Mouse (Mus musculus) liver, embryonic 12.5 days (tissue): ENCODE results near the gene Usp21. TPM values are rescaled to one million over a fixed set of nuclear protein-coding genes. Genes with fewer than 3 reads are reported as not detected.

Experiments
- ATAC-seq: fragments of 200-750 bp; cut with Nextera tagmentation; 2 replicates; pipeline ENCODE4 v1.8.0; 2017; ENCODE audit warnings: moderate number of reproducible peaks, mild to moderate bottlenecking, moderate library complexity
- H3K27ac ChIP-seq: fragments of 300-500 bp; sonication (generic); 2 replicates; pipeline ENCODE4 v1.5.1; 2016; ENCODE audit warnings: mild to moderate bottlenecking
- H3K27me3 ChIP-seq: fragments of 300-500 bp; sonication (generic); replicated peaks from 2 replicates; pipeline ENCODE4 v1.6.1; 2016; ENCODE audit warnings: mild to moderate bottlenecking, moderate library complexity
- H3K36me3 ChIP-seq: fragments of 300-500 bp; sonication (generic); 2 replicates; pipeline ENCODE4 v1.6.1; 2016; ENCODE audit warnings: mild to moderate bottlenecking, moderate library complexity
- H3K4me1 ChIP-seq: fragments of 300-500 bp; sonication (generic); 2 replicates; pipeline ENCODE4 v1.6.1; 2016
- H3K4me2 ChIP-seq: fragments of 300-500 bp; sonication (generic); 2 replicates; pipeline ENCODE4 v1.6.1; 2016; ENCODE audit warnings: mild to moderate bottlenecking, moderate library complexity
- H3K4me3 ChIP-seq: fragments of 300-500 bp; sonication (generic); 2 replicates; pipeline ENCODE4 v1.5.1; 2016; ENCODE audit warnings: mild to moderate bottlenecking, moderate library complexity
- H3K9ac ChIP-seq: fragments of 300-500 bp; sonication (generic); 2 replicates; pipeline ENCODE4 v1.6.1; 2016; ENCODE audit warnings: mild to moderate bottlenecking, moderate library complexity
- H3K9me3 ChIP-seq: fragments of 300-500 bp; sonication (generic); replicated peaks from 2 replicates; pipeline ENCODE4 v1.6.1; 2016; ENCODE audit warnings: mild to moderate bottlenecking, moderate library complexity
- WGBS: fragments of 180-500 bp; shearing (Covaris S2); methylation state at CpG from one replicate; pipeline ENCODE4 v1.1.7; 2016; ENCODE audit not compliant: insufficient replicate concordance; 5-methylcytosine and 5-hydroxymethylcytosine counted together
- polyA plus RNA-seq: library from polyadenylated mRNA; unstranded; fragments of >200 nt; fragmentation: Nextera tagmentation; extraction: Ambion mirVana; gene quantifications from 2 replicates; pipeline ENCODE4 v1.2.1, GENCODE M21; 2016

Usp21 gene
- polyA plus RNA-seq, 1 experiment from 2014 or later: 36.2 TPM

- Histone ChIP-seq H3K4me3 (no peak overlapping the region), H3K27ac (peak overlapping the region; percentile 99), H3K9me3 (no peaks in the 10 kb centered on the region), H3K9ac (peak overlapping the region; percentile 95; the same call in 1 of the 2 replicates), H3K36me3 (peaks cover 68% of the 10 kb centered on the region), H3K27me3 (no peaks in the 10 kb centered on the region), H3K4me2 (peak overlapping the region; percentile 89), H3K4me1 (peaks cover 72% of the 10 kb centered on the region)
- WGBS: 78% methylated on average over 18 of the region's 18 CpGs
- ATAC-seq: no peak
Measured at GRCm38 (mm10) chr1:171283188-171284160, 4.3 kb downstream of the Usp21 start.

- Histone ChIP-seq H3K9ac (peak overlapping the region; percentile 95), H3K27ac (peak overlapping the region; percentile 99), H3K36me3 (peaks cover 76% of the 10 kb centered on the region), H3K4me1 (peaks cover 77% of the 10 kb centered on the region), H3K4me2 (peak overlapping the region; percentile 89), H3K27me3 (no peaks in the 10 kb centered on the region), H3K4me3 (peak overlapping the region; percentile 78), H3K9me3 (no peaks in the 10 kb centered on the region)
- no peak for ATAC-seq
- 66% methylated on average over 18 of the region's 18 CpGs for WGBS
Measured at GRCm38 (mm10) chr1:171282086-171282805, 5.5 kb downstream of the Usp21 start.

DNA sequence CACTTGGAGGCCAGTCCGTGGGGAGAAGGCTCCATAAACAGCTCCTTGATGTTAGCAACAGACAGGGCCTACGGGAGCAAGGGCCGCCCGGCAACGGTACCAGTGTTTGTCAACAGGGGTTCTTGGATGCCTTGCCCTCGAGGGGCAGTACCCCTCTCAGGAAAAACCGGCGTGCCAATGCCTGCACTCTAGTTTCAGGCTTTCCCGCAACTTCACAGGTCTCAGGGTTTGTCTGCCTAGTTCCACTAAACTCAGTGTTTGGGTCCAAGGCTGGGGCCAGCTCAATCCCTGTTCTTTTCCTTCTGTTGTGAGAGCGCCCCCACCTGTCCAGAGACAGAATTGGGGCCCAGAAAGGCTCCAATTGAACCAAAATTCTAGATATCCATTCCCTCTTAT, 6.3 kb downstream of the Usp21 start:
- peak; percentile 22 for ATAC-seq
- Histone ChIP-seq H3K27me3 (no peaks in the 10 kb centered on the region), H3K27ac (peak overlapping the region; percentile 99), H3K4me1 (peaks cover 77% of the 10 kb centered on the region), H3K9me3 (no peaks in the 10 kb centered on the region), H3K9ac (peak overlapping the region; percentile 95), H3K36me3 (peaks cover 81% of the 10 kb centered on the region), H3K4me2 (peak overlapping the region; percentile 89), H3K4me3 (peak overlapping the region; percentile 78)
- under 1% methylated on average over 10 of the region's 10 CpGs for WGBS

DNA sequence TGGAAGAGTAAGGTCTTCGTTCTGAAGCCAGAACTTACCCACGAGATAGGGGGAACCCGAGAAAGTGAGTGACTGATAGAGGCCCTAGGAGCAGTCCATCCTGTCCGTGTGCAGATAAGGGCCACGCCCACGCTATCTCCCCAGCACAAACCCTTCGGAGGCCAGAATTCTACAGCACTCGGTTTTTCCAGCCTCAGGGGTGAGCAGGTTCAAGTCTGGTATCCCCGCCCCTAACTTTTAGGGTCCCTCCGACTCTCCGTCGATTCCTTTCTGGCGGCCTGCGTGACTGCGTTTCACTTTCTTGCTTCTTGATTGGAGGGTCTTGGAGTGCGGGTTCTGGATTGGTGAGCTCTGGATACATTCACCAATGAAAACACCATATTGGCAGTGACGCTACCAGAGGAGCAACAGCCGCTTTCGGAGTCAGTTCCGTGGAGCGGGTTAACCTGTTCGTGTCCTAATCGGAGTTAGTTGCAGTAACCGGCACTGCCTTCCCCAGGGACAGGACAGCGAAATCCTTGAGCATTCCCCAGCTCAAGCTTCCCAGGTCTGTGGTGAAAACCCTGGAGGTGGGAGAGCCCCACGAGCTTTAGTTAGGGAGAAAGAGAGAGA, 6.8 kb downstream of the Usp21 start, which contains the start of gene Ppox:
Gene Ppox (minus strand): TSS at position 271 of the 612 bp plus-strand sequence.
- Histone ChIP-seq H3K27ac (peak within 1 kb of the TSS; percentile 99), H3K9ac (peak within 1 kb of the TSS; percentile 95), H3K9me3 (no peaks in the 10 kb centered on the region), H3K4me3 (peak within 1 kb of the TSS; percentile 78), H3K27me3 (no peaks in the 10 kb centered on the region), H3K36me3 (peaks cover 81% of the 10 kb centered on the region), H3K4me1 (peaks cover 76% of the 10 kb centered on the region), H3K4me2 (peak within 1 kb of the TSS; percentile 89)
- under 1% methylated on average over 26 of the region's 26 CpGs for WGBS
- peak; percentile 96 for ATAC-seq

- WGBS: 2% methylated on average over 25 of the region's 25 CpGs
- no peaks in the 10 kb centered on the region for H3K27me3 ChIP-seq
- H3K36me3 ChIP-seq: peaks cover 81% of the 10 kb centered on the region
- ATAC-seq: peak; percentile 58
- H3K4me3 ChIP-seq: peak overlapping the region; percentile 78
- H3K9me3 ChIP-seq: no peaks in the 10 kb centered on the region
- peaks cover 72% of the 10 kb centered on the region for H3K4me1 ChIP-seq
- H3K27ac ChIP-seq: peak overlapping the region; percentile 99
- peak overlapping the region; percentile 89 for H3K4me2 ChIP-seq
- peak overlapping the region; percentile 95 for H3K9ac ChIP-seq
Measured at GRCm38 (mm10) chr1:171280250-171280915, 7.4 kb downstream of the Usp21 start.

DNA sequence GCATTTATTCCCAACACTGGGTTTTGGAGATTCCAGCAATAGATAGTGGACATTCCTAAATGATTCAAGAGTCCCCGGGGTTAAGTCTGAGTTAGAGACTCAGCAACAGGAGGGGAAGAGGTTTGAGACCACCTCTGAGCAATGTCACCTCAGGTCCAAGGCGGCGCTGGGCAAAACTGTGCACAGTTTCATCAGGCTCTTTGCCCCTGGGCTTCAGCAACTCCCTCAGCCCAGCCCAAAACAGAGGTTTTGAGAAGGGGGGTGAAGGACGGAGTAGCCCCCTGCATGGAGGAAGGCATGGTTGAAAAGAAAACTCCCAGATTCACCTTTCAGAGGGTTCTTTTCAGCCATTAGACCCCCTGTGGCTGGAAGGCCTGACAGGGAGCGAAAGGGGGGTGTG, 8.1 kb downstream of the Usp21 start:
- Histone ChIP-seq H3K27ac (peak overlapping the region; percentile 99), H3K9ac (peak overlapping the region; percentile 95), H3K27me3 (no peaks in the 10 kb centered on the region), H3K9me3 (no peaks in the 10 kb centered on the region), H3K36me3 (peaks cover 81% of the 10 kb centered on the region), H3K4me1 (peaks cover 69% of the 10 kb centered on the region), H3K4me3 (peak overlapping the region; percentile 78), H3K4me2 (peak overlapping the region; percentile 89)
- WGBS: 55% methylated on average over 5 of the region's 5 CpGs
- ATAC-seq: no peak

DNA sequence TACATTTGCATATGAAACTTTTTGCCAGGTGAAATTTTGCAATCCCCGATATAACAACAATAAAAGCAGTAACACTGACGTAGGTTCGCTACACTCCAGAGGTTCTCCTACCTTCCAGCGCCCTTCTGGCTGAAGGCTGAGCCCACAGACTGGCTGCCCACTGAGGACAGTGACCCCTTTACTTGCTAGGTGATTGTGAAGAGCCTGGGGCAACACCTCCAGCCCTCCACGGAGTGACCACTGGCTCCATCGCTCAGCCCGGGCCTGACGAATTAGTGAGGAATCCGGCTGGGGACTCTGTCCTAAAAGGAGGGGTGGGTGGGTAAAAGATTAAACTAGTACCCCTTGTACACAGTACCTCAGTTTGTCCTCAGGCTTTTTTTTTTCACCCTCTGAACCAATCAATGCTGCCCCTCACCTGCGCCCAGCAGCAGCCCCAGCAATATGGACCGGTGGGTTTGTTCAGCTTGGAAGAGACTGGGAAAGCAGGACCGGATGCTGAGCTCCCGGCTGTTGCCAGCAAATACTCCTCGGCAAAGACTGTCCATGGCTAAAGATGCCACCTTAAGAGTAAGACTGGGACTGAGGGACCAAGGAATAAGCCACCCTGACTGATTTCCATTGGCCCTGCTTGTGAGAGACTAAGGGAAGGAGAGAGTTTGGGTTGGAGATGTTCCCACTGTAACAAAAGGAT, 8.6 kb downstream of the Usp21 start:
- Histone ChIP-seq H3K9me3 (no peaks in the 10 kb centered on the region), H3K4me2 (peak overlapping the region; percentile 89), H3K27me3 (no peaks in the 10 kb centered on the region), H3K4me3 (peak overlapping the region; percentile 78), H3K4me1 (peaks cover 66% of the 10 kb centered on the region), H3K9ac (peak overlapping the region; percentile 95), H3K27ac (peak overlapping the region; percentile 99), H3K36me3 (peaks cover 81% of the 10 kb centered on the region)
- no peak for ATAC-seq
- 81% methylated on average over 14 of the region's 14 CpGs for WGBS

- H3K27ac ChIP-seq: peak overlapping the region; percentile 99
- 93% methylated on average over 8 of the region's 8 CpGs for WGBS
Measured at GRCm38 (mm10) chr1:171278436-171278835, 9.4 kb downstream of the Usp21 start.

GRCm38 (mm10) chr1:171277736-171278135, 10.1 kb downstream of the Usp21 start:
- peak overlapping the region; percentile 89 for H3K4me2 ChIP-seq
- H3K27ac ChIP-seq: peak overlapping the region; percentile 99
- peaks cover 58% of the 10 kb centered on the region for H3K4me1 ChIP-seq
- H3K9me3 ChIP-seq: no peaks in the 10 kb centered on the region
- H3K36me3 ChIP-seq: peaks cover 81% of the 10 kb centered on the region
- H3K27me3 ChIP-seq: no peaks in the 10 kb centered on the region
- ATAC-seq: no peak
- 88% methylated on average over 10 of the region's 10 CpGs for WGBS
- H3K9ac ChIP-seq: peak overlapping the region; percentile 95
- peak overlapping the region; percentile 78; the same call in 1 of the 2 replicates for H3K4me3 ChIP-seq

More at GRCm38 (mm10) chr1:171278436-171278835, 9.4 kb downstream of the Usp21 start:
- Histone ChIP-seq H3K4me1 (peaks cover 64% of the 10 kb centered on the region), H3K9ac (peak overlapping the region; percentile 95), H3K4me2 (peak overlapping the region; percentile 89), H3K36me3 (peaks cover 81% of the 10 kb centered on the region), H3K9me3 (no peaks in the 10 kb centered on the region), H3K4me3 (peak overlapping the region; percentile 78), H3K27me3 (no peaks in the 10 kb centered on the region)
- no peak for ATAC-seq

- peak overlapping the region; percentile 62 for H3K27ac ChIP-seq
- H3K4me2 ChIP-seq: no peak overlapping the region
- ATAC-seq: no peak
- peaks cover 85% of the 10 kb centered on the region for H3K36me3 ChIP-seq
- WGBS: 90% methylated on average over 14 of the region's 14 CpGs
- H3K9ac ChIP-seq: no peak overlapping the region; the same call in 1 of the 2 replicates
- peaks cover 63% of the 10 kb centered on the region for H3K4me1 ChIP-seq
- H3K9me3 ChIP-seq: no peaks in the 10 kb centered on the region
- H3K27me3 ChIP-seq: no peaks in the 10 kb centered on the region
- H3K4me3 ChIP-seq: no peak overlapping the region
Measured at GRCm38 (mm10) chr1:171276110-171276748, 11.6 kb downstream of the Usp21 start.
